Mouse (Mus musculus): ENCODE data around the gene Htr6. TPM values are rescaled to one million over a fixed set of nuclear protein-coding genes. Genes with fewer than 3 reads are reported as not detected.

The Htr6 gene
- total and polyA plus RNA-seq, 2 experiments from 2014 or later = 0.96 to 4.3 TPM

- WGBS = 32% methylated on average over 9 of the region's 9 CpGs
- Histone ChIP-seq H3K9ac (replicated peaks; ENCODE audit: low read length) (no peak overlapping the region), H3K36me3 (ENCODE audit: insufficient read depth, low read length) (no peaks in the 10 kb centered on the region)
Observed at GRCm38 (mm10) chr4:139054300-139054923, 21.0 kb downstream of the Htr6 start.

GRCm38 (mm10) chr4:139053391-139053790 lies 22.0 kb downstream of the Htr6 start:
- no peak for TF ChIP-seq CTCF (IDR thresholded peaks at IDR 0.05; ENCODE audit: low read depth)
- H3K36me3 ChIP-seq (ENCODE audit: insufficient read depth, low read length) = no peaks in the 10 kb centered on the region
- no peak for ATAC-seq
- 50% methylated on average over 5 of the region's 5 CpGs for WGBS
- H3K4me3 ChIP-seq (ENCODE audit: low read length) = no peak overlapping the region
- H3K9me3 ChIP-seq (ENCODE audit: low read length) = no peaks in the 10 kb centered on the region
- H3K27me3 ChIP-seq (ENCODE audit: insufficient read depth, low read length) = no peaks in the 10 kb centered on the region
- no peak for DNase-seq (ENCODE audit: low spot score)
- no peak overlapping the region for H3K4me2 ChIP-seq (ENCODE audit: low read depth, low read length)
- H3K4me1 ChIP-seq (ENCODE audit: insufficient read depth, low read length) = peaks cover 15% of the 10 kb centered on the region; the same call in 1 of the 2 replicates
- no peak overlapping the region for H3K9ac ChIP-seq (replicated peaks; ENCODE audit: low read length)
- H3K27ac ChIP-seq = no peak overlapping the region

More at GRCm38 (mm10) chr4:139054300-139054923, 21.0 kb downstream of the Htr6 start:
- Histone ChIP-seq H3K4me1 (ENCODE audit: insufficient read depth, low read length) (peaks cover 15% of the 10 kb centered on the region; the same call in 1 of the 2 replicates), H3K27ac (peak overlapping the region; percentile 36; the same call in 1 of the 2 replicates), H3K4me3 (ENCODE audit: low read length) (no peak overlapping the region), H3K9me3 (ENCODE audit: low read length) (no peaks in the 10 kb centered on the region), H3K27me3 (ENCODE audit: insufficient read depth, low read length) (0 out of 2 replicates have a peak, but pooled peaks cover 3% of the 10 kb centered on the region), H3K4me2 (ENCODE audit: low read depth, low read length) (no peak overlapping the region)
- peak; percentile 80 for TF ChIP-seq CTCF (IDR thresholded peaks at IDR 0.05; ENCODE audit: low read depth)
- ATAC-seq (peak; percentile 82), DNase-seq (ENCODE audit: low spot score) (peak; percentile 89)

GRCm38 (mm10) chr4:139052796-139053195 lies 22.6 kb downstream of the Htr6 start:
- Histone ChIP-seq H3K36me3 (ENCODE audit: insufficient read depth, low read length) (no peaks in the 10 kb centered on the region), H3K27ac (no peak overlapping the region), H3K4me3 (ENCODE audit: low read length) (no peak overlapping the region), H3K9me3 (ENCODE audit: low read length) (no peaks in the 10 kb centered on the region), H3K9ac (replicated peaks; ENCODE audit: low read length) (no peak overlapping the region), H3K27me3 (ENCODE audit: insufficient read depth, low read length) (no peaks in the 10 kb centered on the region), H3K4me2 (ENCODE audit: low read depth, low read length) (no peak overlapping the region), H3K4me1 (ENCODE audit: insufficient read depth, low read length) (peaks cover 15% of the 10 kb centered on the region; the same call in 1 of the 2 replicates)
- WGBS = 53% methylated on average over 7 of the region's 7 CpGs
- ATAC-seq (no peak), DNase-seq (ENCODE audit: low spot score) (no peak)
- no peak for TF ChIP-seq CTCF (IDR thresholded peaks at IDR 0.05; ENCODE audit: low read depth)

GRCm38 (mm10) chr4:139048518-139048917 lies 26.9 kb downstream of the Htr6 start:
- Histone ChIP-seq H3K9me3 (ENCODE audit: low read length) (no peaks in the 10 kb centered on the region), H3K9ac (replicated peaks; ENCODE audit: low read length) (no peak overlapping the region), H3K27ac (no peak overlapping the region), H3K27me3 (ENCODE audit: insufficient read depth, low read length) (0 out of 2 replicates have a peak, but pooled peaks cover 5% of the 10 kb centered on the region), H3K4me1 (ENCODE audit: insufficient read depth, low read length) (no peaks in the 10 kb centered on the region), H3K4me2 (ENCODE audit: low read depth, low read length) (no peak overlapping the region), H3K36me3 (ENCODE audit: insufficient read depth, low read length) (no peaks in the 10 kb centered on the region), H3K4me3 (ENCODE audit: low read length) (no peak overlapping the region)
- ATAC-seq (peak; percentile 45; the same call in 1 of the 2 replicates), DNase-seq (ENCODE audit: low spot score) (no peak)
- WGBS = 54% methylated on average over 6 of the region's 6 CpGs
- no peak for TF ChIP-seq CTCF (IDR thresholded peaks at IDR 0.05; ENCODE audit: low read depth)

- Histone ChIP-seq H3K36me3 (ENCODE audit: insufficient read depth, low read length) (no peaks in the 10 kb centered on the region), H3K9ac (replicated peaks; ENCODE audit: low read length) (no peak overlapping the region), H3K4me1 (ENCODE audit: insufficient read depth, low read length) (no peaks in the 10 kb centered on the region), H3K27me3 (ENCODE audit: insufficient read depth, low read length) (0 out of 2 replicates have a peak, but pooled peaks cover 5% of the 10 kb centered on the region), H3K27ac (no peak overlapping the region), H3K4me2 (ENCODE audit: low read depth, low read length) (no peak overlapping the region), H3K9me3 (ENCODE audit: low read length) (no peaks in the 10 kb centered on the region), H3K4me3 (ENCODE audit: low read length) (no peak overlapping the region)
- WGBS = 61% methylated on average over 5 of the region's 5 CpGs
- TF ChIP-seq CTCF (IDR thresholded peaks at IDR 0.05; ENCODE audit: low read depth) = no peak
- ATAC-seq = peak; percentile 59
- peak; percentile 63 for DNase-seq (ENCODE audit: low spot score)
Observed at GRCm38 (mm10) chr4:139046354-139046753, 29.0 kb downstream of the Htr6 start.

- 92% methylated on average over 5 of the region's 5 CpGs for WGBS
- ATAC-seq = no peak
Observed at GRCm38 (mm10) chr4:139044566-139044965, 30.8 kb downstream of the Htr6 start.

GRCm38 (mm10) chr4:139043600-139043999 lies 31.8 kb downstream of the Htr6 start:
- Histone ChIP-seq H3K4me1 (ENCODE audit: insufficient read depth, low read length) (peaks cover 14% of the 10 kb centered on the region), H3K36me3 (ENCODE audit: insufficient read depth, low read length) (no peaks in the 10 kb centered on the region), H3K9me3 (ENCODE audit: low read length) (no peaks in the 10 kb centered on the region), H3K4me3 (ENCODE audit: low read length) (no peak overlapping the region), H3K27ac (no peak overlapping the region), H3K27me3 (ENCODE audit: insufficient read depth, low read length) (0 out of 2 replicates have a peak, but pooled peaks cover 5% of the 10 kb centered on the region), H3K4me2 (ENCODE audit: low read depth, low read length) (no peak overlapping the region), H3K9ac (replicated peaks; ENCODE audit: low read length) (no peak overlapping the region)
- 79% methylated on average over 2 of the region's 2 CpGs for WGBS
- no peak for DNase-seq (ENCODE audit: low spot score)
- no peak for ATAC-seq
- TF ChIP-seq CTCF (IDR thresholded peaks at IDR 0.05; ENCODE audit: low read depth) = no peak

More at GRCm38 (mm10) chr4:139044566-139044965, 30.8 kb downstream of the Htr6 start:
- no peak for TF ChIP-seq CTCF (IDR thresholded peaks at IDR 0.05; ENCODE audit: low read depth)
- Histone ChIP-seq H3K27ac (no peak overlapping the region), H3K4me2 (ENCODE audit: low read depth, low read length) (no peak overlapping the region), H3K4me3 (ENCODE audit: low read length) (no peak overlapping the region), H3K9ac (replicated peaks; ENCODE audit: low read length) (no peak overlapping the region), H3K36me3 (ENCODE audit: insufficient read depth, low read length) (no peaks in the 10 kb centered on the region), H3K4me1 (ENCODE audit: insufficient read depth, low read length) (peaks cover 10% of the 10 kb centered on the region), H3K9me3 (ENCODE audit: low read length) (no peaks in the 10 kb centered on the region), H3K27me3 (ENCODE audit: insufficient read depth, low read length) (0 out of 2 replicates have a peak, but pooled peaks cover 5% of the 10 kb centered on the region)
- no peak for DNase-seq (ENCODE audit: low spot score)
